Mouse (Mus musculus): ENCODE results near the gene Arsa. TPM values are rescaled to one million over a fixed set of nuclear protein-coding genes. Genes with fewer than 3 reads are reported as not detected.

Gene Arsa
- total RNA-seq, 4 experiments from 2014 or later, result 10.9 to 12.7 (median 11.8) TPM

Other genes starting within 250 kb of the Arsa start
- 10 to 100 TPM; 56.5 to 74.5 (median 69.5) TPM for gene Sbf1, start 162.1 kb downstream of the Arsa start, total RNA-seq (2022)
- gene Adm2, start 154.7 kb downstream of the Arsa start, total RNA-seq (2022), result not detected
- gene Miox, start 143.0 kb downstream of the Arsa start, total RNA-seq (2022), result not detected
- 10 to 100 TPM; 23.6 to 29.1 (median 26.7) TPM for gene Lmf2, start 121.8 kb downstream of the Arsa start, total RNA-seq (2022)
- 10 to 100 TPM; 52.8 to 67.4 (median 57.4) TPM for gene Ncaph2, start 121.7 kb downstream of the Arsa start, total RNA-seq (2022)
- 10 to 100 TPM; 21.9 to 32.0 (median 24.4) TPM for gene Sco2, start 103.6 kb downstream of the Arsa start, total RNA-seq (2022)
- gene Tymp, start 100.4 kb downstream of the Arsa start, total RNA-seq (2022), result under 1 TPM; 0.22 to 0.72 (median 0.31) TPM
- 1 to 10 TPM in 3 of 4 experiments, under 1 TPM in 1; 0.41 to 2.3 (median 2.2) TPM for gene Odf3b, start 98.1 kb downstream of the Arsa start, total RNA-seq (2022)
- not detected for gene Klhdc7b, start 92.5 kb downstream of the Arsa start, total RNA-seq (2022)
- not detected for gene Syce3, start 66.9 kb downstream of the Arsa start, total RNA-seq (2022)
- gene Cpt1b, start 51.6 kb downstream of the Arsa start, total RNA-seq (2022), result 100 to 1,000 TPM; 631 to 738 (median 682) TPM
- gene C730034F03Rik, start 47.8 kb downstream of the Arsa start, total RNA-seq (2022), result 1 to 10 TPM; 1.4 to 4.1 (median 2.0) TPM
- 10 to 100 TPM in 2 of 4 experiments, 1 to 10 TPM in 2; 6.9 to 14.3 (median 10.7) TPM for gene Gm44502, start 47.7 kb downstream of the Arsa start, total RNA-seq (2022)
- 10 to 100 TPM; 46.7 to 59.6 (median 54.0) TPM for gene Chkb, start 47.5 kb downstream of the Arsa start, total RNA-seq (2022)
- gene Mapk8ip2, start 23.5 kb downstream of the Arsa start, total RNA-seq (2022), result under 1 TPM in 3 of 4 experiments, not detected in 1; 0.09 to 0.25 (median 0.09) TPM
- gene Shank3, start 22.2 kb upstream of the Arsa start, total RNA-seq (2022), result 10 to 100 TPM; 36.3 to 53.5 (median 43.5) TPM
- under 1 TPM in 3 of 4 experiments, not detected in 1; 0.19 to 0.41 (median 0.28) TPM for gene Acr, start 90.9 kb upstream of the Arsa start, total RNA-seq (2022)
- gene Rabl2, start 114.5 kb upstream of the Arsa start, total RNA-seq (2022), result 1 to 10 TPM; 4.4 to 6.6 (median 5.4) TPM

Data from heart, adult 8-10 months (tissue).